Mouse (Mus musculus) ES-E14 (cell line): ENCODE data around the gene Pafah1b2.

Source experiments
- CHD2 ChIP-seq: IDR thresholded peaks from 2 replicates; pipeline ENCODE4 v1.6.1; 2014; ENCODE audit warnings: mild to moderate bottlenecking, low read depth, low read length, inconsistent platforms
- HCFC1 ChIP-seq: IDR thresholded peaks from 2 replicates; pipeline ENCODE4 v1.6.1; 2012; ENCODE audit warnings: low read length, inconsistent platforms, borderline replicate concordance; ENCODE audit not compliant: insufficient read depth
- MAFK ChIP-seq: IDR thresholded peaks from 2 replicates; pipeline ENCODE4 v1.6.1; 2014; ENCODE audit warnings: mild to moderate bottlenecking, low read depth, low read length, inconsistent platforms; ENCODE audit not compliant: insufficient read depth
- ZNF384 ChIP-seq: IDR thresholded peaks from 2 replicates; pipeline ENCODE4 v1.6.1; 2012; ENCODE audit warnings: low read depth, low read length, inconsistent platforms

DNA sequence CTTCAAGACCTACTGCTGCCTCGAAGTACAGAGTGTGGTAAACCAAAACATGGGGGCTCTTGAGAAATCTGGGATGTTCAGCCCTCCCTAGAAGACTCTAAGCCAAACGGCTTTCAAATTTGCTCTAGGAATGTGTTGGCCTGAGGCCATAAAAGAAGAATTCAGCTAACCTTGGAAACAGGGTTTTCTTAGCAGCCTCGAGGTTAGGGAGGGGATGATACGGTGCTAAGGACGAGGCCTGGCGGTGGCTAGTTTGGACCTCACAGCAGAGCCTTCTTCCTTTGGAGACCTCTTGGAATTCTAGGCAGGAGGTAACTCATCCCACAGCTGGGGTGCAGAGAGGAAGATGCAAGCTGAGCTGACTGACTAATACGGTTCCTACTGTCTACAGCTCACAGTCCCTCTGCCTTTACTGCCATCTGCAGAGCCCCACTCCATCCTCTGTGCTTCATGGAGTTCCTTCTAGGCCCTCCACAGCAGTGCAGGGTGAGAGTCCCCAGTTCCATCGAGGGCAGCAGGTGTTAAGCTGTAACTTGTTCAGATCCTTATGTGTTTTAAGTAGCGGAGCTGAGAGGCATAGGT is 22.9 kb upstream of the Pafah1b2 start:
- TF ChIP-seq HCFC1 = no peak
- TF ChIP-seq ZNF384 = no peak
- no peak for TF ChIP-seq MAFK
- TF ChIP-seq CHD2 = no peak
